Mouse (Mus musculus) CH12.LX (cell line): Measurements from ENCODE around the gene Tmprss11f. TPM values are rescaled to one million over a fixed set of nuclear protein-coding genes. Genes with fewer than 3 reads are reported as not detected.
A peak's percentile ranks its signal among the peaks of the same experiment; 100 is the strongest.

ENCODE experiments used
- DNase-seq: peaks from one replicate; pipeline ENCODE4 v3.0.0-alpha.2; 2013; ENCODE audit errors: extremely low read depth
- H3K27ac ChIP-seq: 2 replicates; pipeline ENCODE4 v1.5.1; 2012; ENCODE audit warnings: low read depth, mild to moderate bottlenecking, control low read depth, moderate library complexity; ENCODE audit not compliant: insufficient read depth
- H3K27me3 ChIP-seq: replicated peaks from 2 replicates; pipeline ENCODE3; 2012; ENCODE audit warnings: inconsistent platforms
- H3K36me3 ChIP-seq, 2 experiments: replicated peaks in 1 of 2; 2 replicates each; pipeline versions ENCODE3 to v1.6.1; 2012; ENCODE audit warnings: inconsistent platforms in 1 of 2, low read length in 1 of 2, mild to moderate bottlenecking in 1 of 2, mixed read lengths in 1 of 2, moderate library complexity in 1 of 2; ENCODE audit not compliant: control insufficient read depth in 1 of 2, insufficient read depth in 1 of 2
- H3K4me1 ChIP-seq, 2 experiments: 2 replicates each; pipeline ENCODE4 v1.6.1; 2012; ENCODE audit warnings: inconsistent platforms in 1 of 2, moderate library complexity in 1 of 2; ENCODE audit not compliant: insufficient read depth in 2 of 2, control insufficient read depth in 1 of 2
- H3K4me2 ChIP-seq: 2 replicates; pipeline ENCODE4 v1.6.1; 2012; ENCODE audit warnings: low read depth, mild to moderate bottlenecking, control low read depth; ENCODE audit not compliant: poor library complexity, insufficient read depth, severe bottlenecking
- H3K4me3 ChIP-seq, 3 experiments: fragments of 150-350 bp in 1 of 3; sonication (generic) in 1 of 3; replicated peaks in 1 of 3; 2 replicates each; pipeline versions ENCODE3 to v1.5.1; 2011 to 2012; ENCODE audit warnings: low read depth in 2 of 3, low read length in 2 of 3, mild to moderate bottlenecking in 2 of 3, moderate library complexity in 2 of 3, control low read depth in 1 of 3, improper control_type of control experiment in 1 of 3, inconsistent platforms in 1 of 3, mixed read lengths in 1 of 3; ENCODE audit not compliant: poor library complexity in 1 of 3
- H3K79me2 ChIP-seq: replicated peaks from 2 replicates; pipeline ENCODE4 v1.6.1; 2012; ENCODE audit warnings: mild to moderate bottlenecking, moderate library complexity; ENCODE audit not compliant: control insufficient read depth, poor library complexity, insufficient read depth, severe bottlenecking; ENCODE audit errors: extremely low read depth
- H3K9ac ChIP-seq: 2 replicates; pipeline ENCODE4 v1.6.1; 2012; ENCODE audit warnings: low read depth, mild to moderate bottlenecking, control low read depth, moderate library complexity; ENCODE audit not compliant: insufficient read depth
- H3K9me3 ChIP-seq: replicated peaks from 2 replicates; pipeline ENCODE3; 2012; ENCODE audit warnings: low read length, inconsistent platforms, mixed read lengths
- CTCF ChIP-seq, 2 experiments: IDR thresholded peaks in 1 of 2; conservative IDR thresholded peaks in 1 of 2; 2 replicates each; pipeline ENCODE4 v1.5.1; 2011 to 2012; ENCODE audit warnings: low read depth in 2 of 2, low read length in 2 of 2, improper control_type of control experiment in 1 of 2, inconsistent platforms in 1 of 2, mild to moderate bottlenecking in 1 of 2, moderate library complexity in 1 of 2
- EP300 ChIP-seq: IDR thresholded peaks from 2 replicates; pipeline ENCODE4 v1.6.1; 2011; ENCODE audit warnings: low read length, improper control_type of control experiment
- GABPA ChIP-seq: IDR thresholded peaks from 2 replicates; pipeline ENCODE4 v1.6.1; 2012; ENCODE audit warnings: low read depth, low read length, improper control_type of control experiment, inconsistent platforms; ENCODE audit not compliant: insufficient replicate concordance
- HCFC1 ChIP-seq: IDR thresholded peaks from 2 replicates; pipeline ENCODE4 v1.6.1; 2012; ENCODE audit warnings: low read depth, mild to moderate bottlenecking, inconsistent platforms, low read length, improper control_type of control experiment
- IRF4 ChIP-seq: IDR thresholded peaks from 2 replicates; pipeline ENCODE4 v1.6.1; 2014; ENCODE audit warnings: low read depth, mild to moderate bottlenecking, inconsistent platforms, low read length, improper control_type of control experiment
- JUN ChIP-seq: IDR thresholded peaks from 2 replicates; pipeline ENCODE4 v1.6.1; 2011; ENCODE audit warnings: low read depth, mild to moderate bottlenecking, low read length, improper control_type of control experiment, moderate library complexity; ENCODE audit not compliant: insufficient read depth
- JUND ChIP-seq: conservative IDR thresholded peaks from 2 replicates; pipeline ENCODE4 v1.6.1; 2011; ENCODE audit warnings: low read depth, low read length, improper control_type of control experiment
- KAT2A ChIP-seq: IDR thresholded peaks from 2 replicates; pipeline ENCODE4 v1.6.1; 2012; ENCODE audit warnings: low read length, improper control_type of control experiment, inconsistent platforms; ENCODE audit not compliant: insufficient replicate concordance
- MAX ChIP-seq: IDR thresholded peaks from 2 replicates; pipeline ENCODE4 v1.6.1; 2011; ENCODE audit warnings: low read length, improper control_type of control experiment
- MYC ChIP-seq: IDR thresholded peaks from 2 replicates; pipeline ENCODE4 v1.6.1; 2011; ENCODE audit warnings: low read depth, mild to moderate bottlenecking, improper control_type of control experiment, low read length
- NELFE ChIP-seq: IDR thresholded peaks from 2 replicates; pipeline ENCODE4 v1.6.1; 2011; ENCODE audit warnings: low read depth, low read length, improper control_type of control experiment
- NRF1 ChIP-seq: IDR thresholded peaks from 2 replicates; pipeline ENCODE4 v1.6.1; 2014; ENCODE audit warnings: low read depth, mild to moderate bottlenecking, inconsistent platforms, low read length, improper control_type of control experiment, moderate library complexity
- POLR2A ChIP-seq: IDR thresholded peaks from 2 replicates; pipeline ENCODE4 v1.6.1; 2011; ENCODE audit warnings: low read depth, mild to moderate bottlenecking, improper control_type of control experiment, low read length
- RAD21 ChIP-seq: IDR thresholded peaks from 2 replicates; pipeline ENCODE4 v1.6.1; 2011; ENCODE audit warnings: low read depth, mild to moderate bottlenecking, low read length, improper control_type of control experiment, moderate library complexity
- SIN3A ChIP-seq: IDR thresholded peaks from 2 replicates; pipeline ENCODE4 v1.6.1; 2012; ENCODE audit warnings: low read length, improper control_type of control experiment, inconsistent platforms
- SMC3 ChIP-seq: IDR thresholded peaks from 2 replicates; pipeline ENCODE4 v1.6.1; 2011; ENCODE audit warnings: low read depth, low read length, improper control_type of control experiment
- UBTF ChIP-seq: IDR thresholded peaks from 2 replicates; pipeline ENCODE4 v1.6.1; 2012; ENCODE audit warnings: low read depth, mild to moderate bottlenecking, inconsistent platforms, low read length, improper control_type of control experiment, moderate library complexity
- ZC3H11A ChIP-seq: IDR thresholded peaks from 2 replicates; pipeline ENCODE4 v1.6.1; 2012; ENCODE audit warnings: low read depth, mild to moderate bottlenecking, inconsistent platforms, low read length, improper control_type of control experiment
- dilution Hi-C: fragments of 300-500 bp; cut with MboI; formaldehyde crosslinking; loops from 2 replicates; pipeline ENCODE4 v1.14.3; 2020; ENCODE audit warnings: low sequenced_read_pairs; ENCODE audit not compliant: extremely low pct_unique_long_range_greater_than_20kb, extremely low pct_ligation_motif_present
- in situ Hi-C: fragments of 300-500 bp; cut with MboI; formaldehyde crosslinking; loops from 3 replicates; pipeline ENCODE4 v1.14.3; 2019; ENCODE audit warnings: low sequenced_read_pairs, low pct_ligation_motif_present, low pct_unique_long_range_greater_than_20kb, mixed read lengths
- polyA plus RNA-seq: library from polyadenylated mRNA; unstranded; fragments of >175 nt; gene quantifications from 2 replicates; pipeline ENCODE4 v1.2.1, GENCODE M21; 2012; ENCODE audit warnings: low read depth; ENCODE audit not compliant: insufficient read length
- total RNA-seq, 2 experiments: library from RNA; depleted of rRNA; stranded (reverse); fragments of 300-350 nt in 1 of 2; fragments of >200 nt in 1 of 2; gene quantifications; 2 replicates each; pipeline ENCODE4 v1.2.3; 2012 to 2014

The Tmprss11f gene
- total and polyA plus RNA-seq, 3 experiments: not detected

DNA sequence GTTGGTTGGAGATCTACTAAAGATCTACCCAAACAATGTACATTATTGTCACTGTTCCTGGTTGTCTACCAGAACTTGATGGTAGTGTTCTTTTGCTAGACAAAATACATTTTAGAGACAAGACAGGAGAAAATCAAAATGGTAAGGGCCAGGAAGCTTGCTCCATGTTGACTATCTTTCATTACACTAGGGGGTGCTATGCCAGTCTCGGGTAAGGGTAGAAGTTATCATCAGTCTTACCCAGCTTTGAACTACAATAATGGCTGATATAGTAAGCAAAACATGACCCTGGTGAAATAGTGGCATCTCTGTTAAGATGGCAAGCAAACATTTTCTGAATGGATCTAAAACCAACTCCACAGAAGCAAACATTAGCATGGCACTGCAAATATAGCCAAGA is 10.4 kb downstream of the Tmprss11f start:
- dilution Hi-C loops: no loop called here

DNA sequence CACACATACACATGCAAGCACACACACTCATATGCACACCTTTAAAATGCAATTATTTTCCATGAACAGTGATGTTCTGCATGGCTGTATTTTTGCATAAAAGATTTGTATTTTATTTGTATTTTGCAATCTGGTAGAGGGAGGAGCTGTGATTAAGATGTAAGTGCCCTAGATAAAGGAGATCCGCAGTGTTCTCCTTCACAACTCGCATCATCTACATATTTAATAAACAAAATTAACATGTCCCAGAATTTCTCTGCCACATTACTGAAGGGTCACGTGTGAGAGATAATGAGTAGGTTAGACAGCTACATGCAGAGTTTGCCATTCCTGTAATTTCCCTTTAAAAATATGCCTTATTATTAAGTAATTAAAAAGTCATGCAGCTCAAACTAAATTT is 46.3 kb downstream of the Tmprss11f start:
- no peaks in the 10 kb centered on the region for H3K9me3 ChIP-seq
- no peaks in the 10 kb centered on the region for H3K4me1 ChIP-seq
- in situ Hi-C loops (no loop called here), dilution Hi-C loops (no loop called here)
- no peak overlapping the region for H3K9ac ChIP-seq
- H3K36me3 ChIP-seq: no peaks in the 10 kb centered on the region
- DNase-seq: no peak
- H3K79me2 ChIP-seq: no peaks in the 10 kb centered on the region
- H3K27ac ChIP-seq: no peak overlapping the region
- TF ChIP-seq UBTF: no peak
- TF ChIP-seq GABPA: no peak
- TF ChIP-seq POLR2A: no peak
- TF ChIP-seq SMC3: no peak
- no peak for TF ChIP-seq RAD21
- TF ChIP-seq IRF4: no peak
- no peak for TF ChIP-seq JUN
- TF ChIP-seq EP300: no peak
- no peak overlapping the region for H3K4me2 ChIP-seq
- no peaks in the 10 kb centered on the region for H3K27me3 ChIP-seq
- no peak overlapping the region for H3K4me3 ChIP-seq

More for the DNA sequence above, 10.4 kb downstream of the Tmprss11f start:
- Histone ChIP-seq H3K4me1 (no peaks in the 10 kb centered on the region), H3K4me3 (no peak overlapping the region), H3K36me3 (no peaks in the 10 kb centered on the region)
- no peak for TF ChIP-seq MAX
- TF ChIP-seq SMC3: peak; percentile 56
- TF ChIP-seq CTCF (conservative IDR thresholded peaks at IDR 0.05 in 1 of 2, IDR thresholded peaks at IDR 0.05 in 1 of 2; ENCODE audit: low read depth in 2 of 2, low read length in 2 of 2): peak; percentile 10 to 57; a peak in 2 of 4 replicates
- TF ChIP-seq HCFC1: no peak
- TF ChIP-seq MYC: no peak
- no peak for TF ChIP-seq NELFE
- TF ChIP-seq KAT2A: no peak
- no peak for TF ChIP-seq JUND
- TF ChIP-seq, all 38 proteins: peak for 2
- DNase-seq: peak; percentile 1
- Histone ChIP-seq H3K27me3 (no peaks in the 10 kb centered on the region), H3K9me3 (no peaks in the 10 kb centered on the region), H3K27ac (no peak overlapping the region), H3K4me2 (no peak overlapping the region), H3K79me2 (no peaks in the 10 kb centered on the region), H3K9ac (no peak overlapping the region)
- in situ Hi-C loops: no loop called here

DNA sequence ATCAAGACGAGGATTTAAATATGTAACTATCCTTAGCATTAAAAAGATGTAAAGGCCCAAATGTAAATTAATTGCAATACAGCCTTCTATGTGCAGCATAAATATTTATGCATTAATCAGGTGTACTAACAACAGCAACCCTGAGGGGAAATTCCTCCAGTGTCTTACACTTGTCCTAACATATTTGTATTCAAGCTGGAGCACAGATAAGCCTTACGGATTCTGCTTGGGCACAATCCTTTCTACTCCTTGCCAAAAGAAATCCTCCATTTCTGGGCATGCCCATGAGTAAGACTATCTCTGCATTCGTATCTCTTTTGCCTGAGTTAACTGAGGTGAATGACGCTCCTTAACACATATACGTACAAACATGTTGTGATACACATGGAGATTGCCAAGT is 49.6 kb downstream of the Tmprss11f start:
- H3K4me3 ChIP-seq: no peak overlapping the region
- H3K4me1 ChIP-seq: no peaks in the 10 kb centered on the region
- no peaks in the 10 kb centered on the region for H3K9me3 ChIP-seq
- no peak for DNase-seq
- in situ Hi-C loops: no loop called here
- no peak overlapping the region for H3K9ac ChIP-seq
- H3K79me2 ChIP-seq: no peaks in the 10 kb centered on the region
- no peaks in the 10 kb centered on the region for H3K36me3 ChIP-seq
- TF ChIP-seq JUND (no peak), SIN3A (no peak), ZC3H11A (no peak), GABPA (no peak), JUN (no peak), IRF4 (no peak), NRF1 (no peak)
- TF ChIP-seq, all 38 proteins: peak for 0
- no peaks in the 10 kb centered on the region for H3K27me3 ChIP-seq
- no peak overlapping the region for H3K27ac ChIP-seq
- dilution Hi-C loops: no loop called here
- H3K4me2 ChIP-seq: no peak overlapping the region
